Mouse (Mus musculus) intestine, embryonic 16.5 days (tissue): ENCODE data around the gene Gm15517. TPM values are rescaled to one million over a fixed set of nuclear protein-coding genes. Genes with fewer than 3 reads are reported as not detected.
A peak's percentile ranks its signal among the peaks of the same experiment; 100 is the strongest.
"Not testable (repeated sequence)": the region's sequence is repeated elsewhere in the genome, so short reads cannot be mapped to it uniquely, and the experiment has no call there.

Experiments
- ATAC-seq: fragments of 200-750 bp; cut with Nextera tagmentation; 2 replicates; pipeline ENCODE4 v1.8.0; 2017; ENCODE audit warnings: moderate TSS enrichment, moderate library complexity
- H3K27ac ChIP-seq: fragments of 300-500 bp; sonication (generic); 2 replicates; pipeline ENCODE4 v1.5.1; 2014; ENCODE audit warnings: mild to moderate bottlenecking, low read length
- H3K27me3 ChIP-seq: fragments of 300-500 bp; sonication (generic); replicated peaks from 2 replicates; pipeline ENCODE4 v1.6.1; 2014; ENCODE audit warnings: low read length, control low read depth, mixed read lengths; ENCODE audit not compliant: control insufficient read depth, insufficient read depth
- H3K36me3 ChIP-seq: fragments of 300-500 bp; sonication (generic); 2 replicates; pipeline ENCODE4 v1.6.1; 2014; ENCODE audit warnings: low read length, control low read depth; ENCODE audit not compliant: control insufficient read depth, insufficient read depth
- H3K4me1 ChIP-seq: fragments of 300-500 bp; sonication (generic); 2 replicates; pipeline ENCODE4 v1.6.1; 2014; ENCODE audit warnings: low read length, control low read depth, mixed read lengths; ENCODE audit not compliant: control insufficient read depth, insufficient read depth
- H3K4me2 ChIP-seq: fragments of 300-500 bp; sonication (generic); 2 replicates; pipeline ENCODE4 v1.6.1; 2014; ENCODE audit warnings: low read depth, low read length, control low read depth
- H3K4me3 ChIP-seq: fragments of 300-500 bp; sonication (generic); 2 replicates; pipeline ENCODE4 v1.5.1; 2014; ENCODE audit warnings: mild to moderate bottlenecking, low read length
- H3K9ac ChIP-seq: fragments of 300-500 bp; sonication (generic); 2 replicates; pipeline ENCODE4 v1.6.1; 2014; ENCODE audit warnings: low read depth, low read length
- H3K9me3 ChIP-seq: fragments of 300-500 bp; sonication (generic); 2 replicates; pipeline ENCODE4 v1.6.1; 2016; ENCODE audit warnings: low read length, control low read depth; ENCODE audit not compliant: control insufficient read depth
- WGBS: fragments of 180-500 bp; shearing (Covaris S2); extraction: QIAGEN DNeasy Blood & Tissue Kit; methylation state at CpG from one replicate; pipeline ENCODE4 v1.1.7; 2014; 5-methylcytosine and 5-hydroxymethylcytosine counted together
- polyA plus RNA-seq: library from polyadenylated mRNA; unstranded; fragments of >200 nt; fragmentation: Nextera tagmentation; extraction: Ambion mirVana; gene quantifications from 2 replicates; pipeline ENCODE4 v1.2.1, GENCODE M21; 2015

Gene Gm15517
- polyA plus RNA-seq: not detected in 2 replicates

DNA sequence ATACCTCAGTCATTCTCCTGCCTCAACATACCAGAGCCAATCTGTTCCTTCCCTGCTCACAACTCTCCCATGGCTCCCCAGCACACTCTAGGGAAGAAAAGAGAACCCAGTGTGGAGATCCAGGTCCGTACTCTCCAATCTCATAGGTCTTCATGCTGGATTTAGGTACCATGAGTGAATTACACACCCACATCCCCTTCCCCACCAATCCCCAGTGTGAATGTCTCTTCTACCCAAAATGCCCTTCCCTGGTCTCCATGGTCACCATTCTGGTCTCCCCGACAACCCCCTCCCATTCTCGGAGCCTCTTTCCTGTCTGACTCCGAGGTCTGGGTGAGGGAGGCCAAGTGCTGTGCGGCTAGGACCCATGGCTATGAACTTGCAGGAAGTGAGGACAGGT, at the start of gene Gm15517:
Gene Gm15517, plus strand, starts transcription at position 301 of the 400 bp plus-strand sequence.
- 41% methylated on average over 5 of the region's 5 CpGs for WGBS
- no peak within 1 kb of the TSS for H3K4me2 ChIP-seq
- peaks cover 10% of the 10 kb centered on the region; the same call in 1 of the 2 replicates for H3K27me3 ChIP-seq
- no peak within 1 kb of the TSS for H3K27ac ChIP-seq
- H3K4me1 ChIP-seq: no peaks in the 10 kb centered on the region
- no peaks in the 10 kb centered on the region for H3K36me3 ChIP-seq
- no peaks in the 10 kb centered on the region for H3K9me3 ChIP-seq
- H3K9ac ChIP-seq: no peak within 1 kb of the TSS
- ATAC-seq: no peak
- H3K4me3 ChIP-seq: no peak within 1 kb of the TSS

DNA sequence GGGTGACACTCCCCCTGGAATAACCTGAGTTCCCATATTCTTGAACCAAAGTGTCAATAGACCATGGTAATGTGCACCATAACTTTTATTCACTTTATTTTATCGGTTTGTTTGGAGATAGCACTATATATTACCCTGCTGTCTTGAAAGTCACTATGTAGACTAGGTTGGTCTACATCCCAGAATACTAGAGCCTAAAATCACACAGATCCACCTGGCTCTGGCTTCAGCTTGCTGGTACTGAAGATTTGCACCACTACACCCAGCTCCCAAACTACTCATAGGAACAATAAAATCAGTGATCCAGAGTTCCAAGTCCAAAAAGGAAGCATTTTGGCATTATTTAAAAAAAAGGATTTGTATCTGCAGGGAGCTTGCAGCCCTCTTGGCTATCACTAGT, 45.6 kb upstream of the Gm15517 start, which contains the start of gene Klk1b5:
Gene Klk1b5, plus strand, starts transcription at position 301 of the 400 bp plus-strand sequence.
- WGBS: 84% methylated on average over 1 of the region's 1 CpGs
- no peaks in the 10 kb centered on the region for H3K27me3 ChIP-seq

DNA sequence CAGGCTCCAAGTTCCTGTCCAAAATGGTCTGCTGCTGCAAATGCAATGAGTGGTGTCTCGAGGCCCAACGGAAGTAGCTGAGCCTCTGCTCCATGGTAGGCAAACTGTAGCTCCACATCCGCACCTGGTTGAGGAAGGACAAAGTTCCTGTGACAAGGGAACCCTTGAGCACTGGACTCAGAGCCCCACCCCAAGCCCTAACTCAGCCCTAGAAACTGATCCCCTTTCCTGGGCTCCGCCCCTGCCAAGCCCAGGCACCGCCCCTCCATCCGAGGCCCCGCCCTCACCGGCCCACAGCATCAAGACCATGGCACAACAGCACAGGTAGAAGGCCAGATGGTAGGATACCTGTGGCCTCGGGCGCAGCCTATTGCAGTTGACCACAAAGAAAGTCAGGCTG, 39.6 kb upstream of the Gm15517 start:
- WGBS: 59% methylated on average over 8 of the region's 10 CpGs
- not testable (repeated sequence) for H3K4me2 ChIP-seq, H3K27ac ChIP-seq, H3K4me1 ChIP-seq, H3K9me3 ChIP-seq, H3K36me3 ChIP-seq, H3K27me3 ChIP-seq, H3K9ac ChIP-seq, H3K4me3 ChIP-seq
- peak; percentile 82 for ATAC-seq

More for the DNA sequence above, 45.6 kb upstream of the Gm15517 start, which contains the start of gene Klk1b5:
- H3K27ac ChIP-seq: no peak within 1 kb of the TSS
- ATAC-seq: no peak
- no peak within 1 kb of the TSS for H3K9ac ChIP-seq
- no peaks in the 10 kb centered on the region for H3K36me3 ChIP-seq
- no peaks in the 10 kb centered on the region for H3K9me3 ChIP-seq
- no peaks in the 10 kb centered on the region for H3K4me1 ChIP-seq
- no peak within 1 kb of the TSS for H3K4me2 ChIP-seq
- no peak within 1 kb of the TSS for H3K4me3 ChIP-seq

GRCm38 (mm10) chr7:44222335-44222734, 38.9 kb upstream of the Gm15517 start:
- not testable (repeated sequence) for H3K9me3 ChIP-seq, ATAC-seq, H3K27me3 ChIP-seq, H3K4me1 ChIP-seq, H3K9ac ChIP-seq, H3K27ac ChIP-seq, H3K36me3 ChIP-seq, H3K4me2 ChIP-seq, H3K4me3 ChIP-seq
- 81% methylated on average over 6 of the region's 6 CpGs for WGBS

GRCm38 (mm10) chr7:44225076-44225475, 36.2 kb upstream of the Gm15517 start, which contains the start of gene Klk1:
Gene Klk1, plus strand, starts transcription at chr7:44225360.
- H3K4me1 ChIP-seq: 0 out of 2 replicates have a peak, but pooled peaks cover 4% of the 10 kb centered on the region
- H3K4me2 ChIP-seq: no peak within 1 kb of the TSS
- no peaks in the 10 kb centered on the region for H3K9me3 ChIP-seq
- no peaks in the 10 kb centered on the region for H3K36me3 ChIP-seq
- no peak within 1 kb of the TSS for H3K9ac ChIP-seq
- 33% methylated on average over 1 of the region's 1 CpGs for WGBS
- H3K4me3 ChIP-seq: no peak within 1 kb of the TSS
- no peaks in the 10 kb centered on the region for H3K27me3 ChIP-seq
- H3K27ac ChIP-seq: no peak within 1 kb of the TSS
- ATAC-seq: peak; percentile 66

GRCm38 (mm10) chr7:44235909-44236308, 25.3 kb upstream of the Gm15517 start, which contains the start of gene Gm36864:
Gene Gm36864, plus strand, starts transcription at chr7:44236177.
- H3K27me3 ChIP-seq: no peaks in the 10 kb centered on the region
- WGBS: 71% methylated on average over 3 of the region's 3 CpGs
- H3K36me3 ChIP-seq: no peaks in the 10 kb centered on the region
- no peaks in the 10 kb centered on the region for H3K9me3 ChIP-seq
- no peak for ATAC-seq
- H3K4me3 ChIP-seq: no peak within 1 kb of the TSS
- no peak within 1 kb of the TSS for H3K9ac ChIP-seq
- no peak within 1 kb of the TSS for H3K27ac ChIP-seq
- H3K4me1 ChIP-seq: no peaks in the 10 kb centered on the region
- H3K4me2 ChIP-seq: no peak within 1 kb of the TSS

- no peak overlapping the region for H3K4me2 ChIP-seq
Measured at GRCm38 (mm10) chr7:44239913-44240312, 21.3 kb upstream of the Gm15517 start.

GRCm38 (mm10) chr7:44240712-44241111, 20.5 kb upstream of the Gm15517 start:
- Histone ChIP-seq H3K27ac (no peak overlapping the region), H3K9me3 (no peaks in the 10 kb centered on the region), H3K4me1 (peaks cover 6% of the 10 kb centered on the region), H3K36me3 (no peaks in the 10 kb centered on the region), H3K9ac (no peak overlapping the region), H3K4me3 (no peak overlapping the region), H3K27me3 (no peaks in the 10 kb centered on the region), H3K4me2 (no peak overlapping the region)
- WGBS: 67% methylated on average over 1 of the region's 1 CpGs
- ATAC-seq: no peak

More at GRCm38 (mm10) chr7:44239913-44240312, 21.3 kb upstream of the Gm15517 start:
- Histone ChIP-seq H3K9ac (no peak overlapping the region), H3K4me1 (no peaks in the 10 kb centered on the region), H3K27me3 (no peaks in the 10 kb centered on the region), H3K27ac (no peak overlapping the region), H3K9me3 (no peaks in the 10 kb centered on the region), H3K4me3 (no peak overlapping the region), H3K36me3 (no peaks in the 10 kb centered on the region)
- ATAC-seq: no peak
- WGBS: 61% methylated on average over 2 of the region's 2 CpGs

- Histone ChIP-seq H3K36me3 (no peaks in the 10 kb centered on the region), H3K4me3 (no peak overlapping the region), H3K27ac (no peak overlapping the region), H3K4me1 (peaks cover 6% of the 10 kb centered on the region), H3K9me3 (no peaks in the 10 kb centered on the region), H3K9ac (no peak overlapping the region), H3K4me2 (no peak overlapping the region), H3K27me3 (no peaks in the 10 kb centered on the region)
- no peak for ATAC-seq
- 63% methylated on average over 2 of the region's 2 CpGs for WGBS
Measured at GRCm38 (mm10) chr7:44241163-44241562, 20.1 kb upstream of the Gm15517 start.

GRCm38 (mm10) chr7:44244080-44244479, 17.2 kb upstream of the Gm15517 start:
- WGBS: 57% methylated on average over 1 of the region's 1 CpGs
- H3K27me3 ChIP-seq: no peaks in the 10 kb centered on the region
- H3K4me3 ChIP-seq: no peak overlapping the region
- no peak for ATAC-seq
- peaks cover 11% of the 10 kb centered on the region for H3K4me1 ChIP-seq
- no peak overlapping the region for H3K9ac ChIP-seq
- H3K36me3 ChIP-seq: no peaks in the 10 kb centered on the region
- no peaks in the 10 kb centered on the region for H3K9me3 ChIP-seq
- H3K27ac ChIP-seq: no peak overlapping the region
- H3K4me2 ChIP-seq: no peak overlapping the region
